Mouse (Mus musculus): ENCODE measurements at regions not wholly inside any gene's neighbourhood (a gene's known extent, or its start where the extent isn't known, plus 50 kb on each side); places are given as distances from the start of the nearest gene placed in this dataset.

DNA sequence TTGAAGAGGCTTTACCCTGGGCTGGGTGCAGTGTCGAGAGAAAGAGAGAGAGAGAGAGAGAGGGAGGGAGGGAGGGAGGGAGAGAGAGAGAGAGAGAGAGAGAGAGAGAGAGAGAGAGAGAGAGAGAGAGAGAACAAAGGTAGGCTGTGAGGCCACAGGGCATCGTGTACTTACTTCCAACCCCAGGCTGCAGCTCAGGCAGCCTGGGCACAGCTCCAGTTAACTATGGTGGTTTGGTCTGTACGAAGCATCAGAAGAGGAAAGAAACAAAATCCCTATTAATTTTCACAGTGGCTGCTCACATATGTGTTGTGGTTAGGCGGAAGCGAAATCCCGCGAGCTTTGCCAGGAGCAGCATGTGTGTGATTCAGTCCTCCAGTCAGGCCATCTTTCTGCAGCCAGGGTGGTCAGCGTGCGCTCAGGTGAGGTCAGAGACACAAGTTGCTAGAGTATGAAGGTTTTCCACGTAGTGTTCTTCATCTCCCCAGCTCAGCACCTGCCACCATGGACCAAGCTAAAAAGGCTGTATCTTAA lies 143.3 kb upstream of the BB014433 start:
- no peak for TF ChIP-seq POLR2A (IDR thresholded peaks at IDR 0.05; ENCODE audit: insufficient read depth, low read depth, low read length)
- TF ChIP-seq CTCF (IDR thresholded peaks at IDR 0.05; ENCODE audit: insufficient read depth, low read depth, low read length), result no peak

Measured in olfactory bulb, adult 2 months (tissue).